Mouse (Mus musculus): ENCODE data around the gene Cd47.

Gene Cd47

DNA sequence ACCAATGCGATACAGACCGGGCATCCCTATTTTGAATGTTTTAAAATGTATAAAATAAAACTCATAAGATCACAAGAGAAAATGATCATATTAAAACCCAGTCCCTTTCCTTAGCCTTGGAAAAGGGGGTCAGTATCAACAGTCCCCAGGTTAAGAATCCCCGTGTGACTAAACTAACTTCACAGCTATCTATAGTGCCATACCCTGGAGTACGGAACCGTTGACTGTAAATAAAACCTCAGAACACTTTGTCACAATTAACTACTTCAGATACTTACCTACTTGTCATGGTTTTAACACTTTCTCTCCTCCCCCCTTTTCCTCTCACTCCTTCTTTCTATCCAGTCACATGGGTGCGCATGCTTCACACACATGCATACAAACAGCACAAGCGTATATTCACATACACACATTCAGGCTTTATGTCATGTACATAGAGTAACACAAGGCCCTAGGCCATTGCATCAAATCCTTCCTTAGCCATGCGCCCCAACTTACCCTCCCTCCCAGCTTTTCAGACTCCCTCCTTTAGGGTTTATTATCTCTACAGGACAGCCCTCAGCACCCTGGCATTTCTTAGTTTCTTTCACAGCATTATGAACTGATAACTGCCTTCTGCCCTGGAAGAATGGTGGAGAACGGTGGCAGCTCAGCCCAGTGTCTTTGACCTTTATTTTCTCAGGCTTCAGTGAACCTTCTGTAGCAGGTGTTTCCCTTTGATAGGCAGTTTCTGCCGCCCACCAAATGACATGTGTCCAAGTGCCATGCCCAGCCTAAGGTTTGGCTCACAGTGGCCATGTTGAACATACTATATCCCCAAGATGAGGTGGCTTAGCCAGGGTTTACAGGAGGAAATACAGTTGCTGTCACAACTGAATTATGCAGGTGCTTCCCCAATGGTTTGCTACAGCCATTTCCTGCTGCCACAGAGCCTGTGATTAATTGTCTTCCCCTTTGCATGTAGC lies at the start of gene Cd47:
Gene Cd47, plus strand, starts transcription at position 937 of the 965 bp plus-strand sequence.
- in situ Hi-C loops (cut with MboI; ENCODE audit: low sequenced_read_pairs): no loop called here

DNA sequence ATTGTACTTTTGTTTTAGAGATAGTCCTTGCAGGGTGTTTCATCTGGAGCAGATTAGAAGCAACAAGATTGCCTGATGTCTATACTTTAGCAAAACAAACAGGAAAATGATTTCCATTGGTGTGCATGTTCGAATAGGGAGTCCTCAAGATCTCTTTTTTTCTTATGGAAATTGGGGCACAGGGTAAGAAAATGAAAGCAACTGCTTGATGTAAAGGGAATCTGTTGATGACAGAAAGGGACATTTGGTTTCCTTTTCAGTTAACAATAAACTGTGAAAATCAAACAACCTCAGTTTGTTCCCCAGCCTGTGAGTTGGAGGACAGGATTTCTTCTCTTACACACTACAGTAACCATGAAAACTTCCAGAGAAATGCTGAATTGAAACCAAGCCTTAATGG lies 47.4 kb upstream of the Cd47 start:
- in situ Hi-C loops (cut with MboI; ENCODE audit: low sequenced_read_pairs): no loop called here

DNA sequence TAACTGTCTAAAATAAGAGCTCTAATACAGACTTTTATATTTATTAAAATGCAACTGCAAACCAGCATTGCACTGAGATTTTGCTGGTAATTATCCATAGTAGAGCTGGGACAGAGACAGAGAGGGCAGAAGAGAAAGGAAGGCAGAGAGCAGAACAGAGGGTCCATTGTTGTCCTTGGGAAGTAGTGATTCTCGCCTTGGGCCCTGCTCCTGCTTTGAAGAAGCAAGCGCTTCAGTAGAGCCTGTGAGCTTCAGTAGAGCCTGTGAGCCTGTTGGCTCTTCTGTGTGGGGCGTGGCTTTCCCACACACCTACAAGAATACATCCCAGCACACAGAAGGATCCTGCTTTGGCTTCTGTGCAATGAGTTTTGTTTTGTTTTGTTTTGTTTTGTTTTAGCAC lies 47.0 kb upstream of the Cd47 start:
- in situ Hi-C loops (cut with MboI; ENCODE audit: low sequenced_read_pairs): no loop called here

DNA sequence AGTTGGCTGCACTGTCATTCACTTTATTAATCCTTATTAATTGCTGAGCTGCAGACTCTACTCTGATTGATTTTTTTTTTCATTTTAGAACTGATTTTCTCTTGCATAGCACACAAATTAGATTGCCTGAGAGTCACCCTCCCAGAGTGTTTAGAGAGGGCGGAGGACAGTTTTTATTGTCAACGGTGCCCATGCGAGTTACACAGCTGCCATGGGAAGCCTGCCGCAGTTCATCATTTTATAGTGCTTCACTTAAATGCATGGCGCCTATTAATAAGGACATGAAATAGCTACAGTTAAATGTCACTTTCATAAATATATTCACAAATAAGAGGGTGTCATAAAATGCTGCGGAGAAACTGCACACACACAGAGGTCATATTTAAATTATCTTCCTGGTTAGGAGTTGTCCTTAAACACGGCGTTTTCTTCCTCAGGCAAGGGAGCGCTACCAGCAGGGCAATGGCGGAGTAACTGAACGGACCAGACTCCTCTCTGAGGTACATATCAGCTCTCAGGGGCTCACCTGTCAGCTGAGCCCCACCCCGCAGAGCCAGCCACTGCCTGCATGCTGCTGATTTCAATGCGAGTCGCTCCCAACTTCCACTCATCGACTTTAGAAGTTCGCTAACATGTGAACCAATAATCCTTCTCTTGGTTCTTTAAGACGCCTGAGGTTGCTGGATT lies 39.7 kb upstream of the Cd47 start:
- in situ Hi-C loops (cut with MboI; ENCODE audit: low sequenced_read_pairs): loop anchor here (10.0 kb wide), 1 partner anchor 94 kb away; no protein-coding TSS in a partner anchor

DNA sequence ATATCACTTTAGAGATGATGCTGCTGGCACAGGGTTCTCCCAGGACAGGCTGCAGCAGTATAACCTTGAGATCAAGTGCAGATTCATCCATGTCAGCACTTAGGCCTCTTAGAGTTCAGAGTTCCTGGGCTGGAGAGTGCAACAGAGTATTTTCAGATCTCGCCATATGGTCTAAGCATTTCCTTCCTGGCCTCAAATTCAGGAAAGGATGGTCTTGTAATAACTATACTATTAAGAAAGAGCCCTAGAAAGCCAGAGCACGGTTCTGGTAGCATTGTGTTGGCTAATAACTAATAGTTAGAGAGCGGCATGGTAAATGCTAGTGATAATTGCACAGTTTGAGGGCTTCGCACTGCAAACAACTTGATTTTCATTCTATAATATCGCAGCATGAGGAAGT lies 38.4 kb upstream of the Cd47 start:
- in situ Hi-C loops (cut with MboI; ENCODE audit: low sequenced_read_pairs): loop anchor here (10.0 kb wide), 1 partner anchor 93 kb away; no protein-coding TSS in a partner anchor

DNA sequence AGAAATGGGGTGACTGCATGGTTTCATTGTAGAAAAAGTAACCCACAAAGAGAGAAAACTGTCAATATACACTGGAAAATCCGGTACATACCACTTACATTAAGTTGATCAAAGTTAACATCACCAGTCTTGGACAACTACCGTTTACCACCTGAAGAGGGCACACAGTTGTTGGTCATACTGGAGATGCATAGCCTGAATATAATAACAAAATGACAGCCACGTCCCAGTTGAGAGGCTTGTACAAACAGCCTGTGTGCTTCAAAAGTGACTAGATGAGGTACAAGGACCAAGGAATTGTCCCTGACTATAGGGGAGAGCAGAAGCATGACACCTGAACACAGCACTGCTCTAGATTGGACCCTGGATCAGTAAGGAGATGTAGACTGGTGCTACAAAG lies 34.0 kb upstream of the Cd47 start:
- in situ Hi-C loops (cut with MboI; ENCODE audit: low sequenced_read_pairs): loop anchor here (10.0 kb wide), 1 partner anchor 88 kb away; no protein-coding TSS in a partner anchor

DNA sequence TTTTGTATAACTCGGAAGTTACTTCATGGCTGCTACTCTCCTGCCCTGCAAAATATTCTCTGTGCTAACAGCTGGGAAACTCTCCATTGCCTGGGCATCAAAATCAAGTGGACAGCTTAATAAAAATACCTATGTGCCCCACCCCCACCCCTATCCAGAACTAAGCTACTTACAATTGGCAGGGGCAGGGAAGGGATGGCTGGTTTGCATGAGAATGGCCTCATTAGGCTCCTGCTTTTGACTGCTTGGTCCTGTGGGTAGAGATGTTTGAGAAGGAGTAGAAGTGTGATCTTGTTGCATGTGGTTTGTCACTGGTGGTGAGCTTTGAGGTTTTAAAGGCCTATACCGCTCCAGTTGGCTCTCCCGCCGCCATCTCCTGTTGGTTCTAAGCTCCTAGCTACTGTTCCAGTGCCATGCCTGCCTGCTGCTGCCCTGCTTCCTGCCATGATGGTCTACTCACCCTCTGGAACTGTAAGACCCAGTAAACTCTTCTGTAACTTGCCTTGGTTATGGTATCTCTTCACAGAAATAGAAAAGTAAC lies 31.8 kb upstream of the Cd47 start:
- in situ Hi-C loops (cut with MboI; ENCODE audit: low sequenced_read_pairs): loop anchor here (10.0 kb wide), 1 partner anchor 86 kb away; no protein-coding TSS in a partner anchor

DNA sequence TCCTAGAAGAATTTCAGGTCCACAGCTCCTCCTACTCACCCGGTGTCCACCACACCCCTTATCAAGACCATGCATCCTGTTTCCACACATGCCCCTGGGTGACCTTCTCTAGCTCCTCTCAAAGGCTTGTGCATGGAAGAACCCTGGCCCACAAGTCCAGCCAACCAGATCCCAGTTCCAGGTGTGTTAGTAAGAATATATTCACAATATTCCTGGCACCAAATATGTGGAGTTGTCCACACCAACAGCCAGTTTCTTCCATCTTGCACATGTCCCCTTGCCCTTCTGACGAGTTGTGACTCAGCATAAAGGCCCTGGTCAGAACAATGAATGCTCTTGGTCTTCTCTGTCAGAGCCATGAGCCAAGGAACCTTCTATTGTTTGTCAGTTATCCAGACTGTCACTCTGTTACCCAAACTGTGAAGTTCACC lies 30.5 kb upstream of the Cd47 start:
- in situ Hi-C loops (cut with MboI; ENCODE audit: low sequenced_read_pairs): loop anchor here (10.0 kb wide), 1 partner anchor 85 kb away; no protein-coding TSS in a partner anchor

DNA sequence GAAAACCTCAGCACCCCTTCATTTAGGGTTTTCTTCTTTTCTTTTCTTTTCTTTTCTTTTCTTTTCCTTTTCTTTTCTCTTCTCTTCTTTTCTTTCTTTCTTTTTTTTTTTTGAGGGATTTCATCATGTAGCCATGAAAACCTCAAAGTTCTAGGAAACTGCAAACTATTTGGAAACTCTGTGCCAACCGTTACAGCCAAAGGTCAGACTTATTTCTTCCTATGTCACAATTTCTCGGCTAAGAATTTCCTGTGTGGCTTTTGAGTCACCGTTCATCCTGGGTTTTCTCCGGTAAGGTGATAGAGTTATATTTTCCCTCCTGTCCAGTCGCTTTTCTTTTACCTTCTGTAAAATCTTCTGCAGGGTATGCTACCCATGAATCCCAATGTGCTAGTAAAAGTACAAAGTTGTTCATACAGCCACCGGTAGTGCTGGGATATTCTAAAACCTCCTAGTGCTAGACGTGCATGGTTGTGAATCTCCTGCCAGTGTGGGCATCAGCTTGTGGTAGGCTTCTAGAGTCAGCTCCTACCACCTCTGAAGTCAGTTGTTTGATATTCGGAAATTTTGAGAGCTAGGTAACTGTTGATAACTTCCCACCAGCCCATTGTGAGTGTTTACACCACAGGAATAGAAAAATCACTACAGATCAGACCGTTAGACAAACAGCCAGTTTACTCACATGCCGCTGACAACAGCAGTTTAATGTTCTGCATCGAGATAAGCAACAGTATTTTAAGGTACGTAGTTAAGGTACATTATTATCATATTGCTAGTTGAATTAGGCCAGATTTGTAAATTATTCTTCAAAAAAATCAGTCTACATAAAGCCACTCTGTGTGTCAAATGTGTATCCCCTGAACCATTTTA lies 29.8 kb upstream of the Cd47 start:
- in situ Hi-C loops (cut with MboI; ENCODE audit: low sequenced_read_pairs): no loop called here

DNA sequence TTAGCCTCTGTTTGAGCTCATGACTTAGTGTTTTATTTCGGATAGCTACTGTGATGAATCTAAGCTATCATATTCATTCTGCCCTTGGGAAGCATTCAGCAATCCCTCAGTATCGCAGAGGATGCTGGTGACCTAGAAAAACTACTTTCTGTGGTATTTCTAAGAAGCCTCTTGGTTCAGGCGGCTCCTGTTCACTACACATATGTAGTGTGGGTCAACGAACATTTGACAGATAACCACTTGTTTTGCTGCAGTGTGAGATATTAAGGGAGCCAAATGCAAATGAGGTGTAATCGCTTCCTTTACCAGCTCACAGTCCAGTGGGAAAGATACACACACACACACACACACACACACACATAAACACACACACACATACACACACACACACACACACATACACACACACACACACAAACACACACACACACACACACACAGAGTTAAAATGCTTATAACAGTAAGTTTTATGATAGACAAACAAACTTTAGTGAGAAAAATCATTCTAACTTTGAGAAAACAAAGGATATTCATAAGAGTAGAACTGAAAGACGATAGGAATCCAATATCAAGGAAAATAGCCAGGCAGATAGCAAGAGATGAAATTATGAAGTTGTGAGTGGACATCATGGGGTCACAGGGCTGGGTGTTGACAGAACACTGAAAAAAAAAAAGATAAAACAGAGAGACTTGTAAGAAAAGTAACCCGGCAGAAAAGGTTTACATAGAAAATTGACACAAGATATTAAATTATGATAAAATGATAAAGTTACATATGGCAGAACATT lies 28.5 kb upstream of the Cd47 start:
- in situ Hi-C loops (cut with MboI; ENCODE audit: low sequenced_read_pairs): no loop called here

DNA sequence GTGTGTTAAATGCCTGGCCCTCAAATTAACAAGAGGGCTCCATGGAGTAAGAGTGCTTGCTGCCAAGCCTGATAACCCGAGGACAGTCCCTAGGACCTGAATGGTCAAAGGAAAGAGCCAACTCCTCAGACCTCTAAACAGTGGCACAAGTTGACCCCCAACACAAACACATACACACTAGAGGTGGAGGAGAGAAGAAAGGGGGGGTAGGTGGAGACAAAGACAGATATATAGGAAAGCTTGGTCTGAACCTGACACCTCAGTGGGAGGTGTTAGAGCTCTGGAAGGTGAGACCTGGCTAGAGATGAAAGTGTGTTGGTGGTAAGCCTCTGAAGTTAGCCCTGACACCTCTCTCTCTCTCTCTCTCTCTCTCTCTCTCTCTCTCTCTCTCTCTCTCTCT lies 27.8 kb upstream of the Cd47 start:
- in situ Hi-C loops (cut with MboI; ENCODE audit: low sequenced_read_pairs): no loop called here

DNA sequence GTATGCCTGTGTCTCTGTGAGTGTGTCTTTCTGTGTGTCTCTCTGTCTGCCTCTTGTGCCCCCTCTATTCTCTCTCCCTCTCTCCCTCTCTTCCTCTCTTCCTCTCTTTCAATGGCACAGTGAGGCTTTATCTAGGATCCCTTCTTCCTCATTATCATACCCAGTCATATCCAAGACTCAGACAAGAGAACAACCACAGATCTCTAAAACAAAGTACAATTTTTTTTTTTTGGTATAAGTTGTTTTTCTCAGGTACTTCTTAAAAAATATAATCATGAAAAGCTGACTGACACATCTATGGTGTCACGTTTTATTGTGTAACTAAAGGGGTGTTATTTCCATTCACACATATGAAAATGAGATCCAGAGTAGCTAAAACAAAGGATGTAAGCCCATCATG lies 27.3 kb upstream of the Cd47 start:
- in situ Hi-C loops (cut with MboI; ENCODE audit: low sequenced_read_pairs): no loop called here

DNA sequence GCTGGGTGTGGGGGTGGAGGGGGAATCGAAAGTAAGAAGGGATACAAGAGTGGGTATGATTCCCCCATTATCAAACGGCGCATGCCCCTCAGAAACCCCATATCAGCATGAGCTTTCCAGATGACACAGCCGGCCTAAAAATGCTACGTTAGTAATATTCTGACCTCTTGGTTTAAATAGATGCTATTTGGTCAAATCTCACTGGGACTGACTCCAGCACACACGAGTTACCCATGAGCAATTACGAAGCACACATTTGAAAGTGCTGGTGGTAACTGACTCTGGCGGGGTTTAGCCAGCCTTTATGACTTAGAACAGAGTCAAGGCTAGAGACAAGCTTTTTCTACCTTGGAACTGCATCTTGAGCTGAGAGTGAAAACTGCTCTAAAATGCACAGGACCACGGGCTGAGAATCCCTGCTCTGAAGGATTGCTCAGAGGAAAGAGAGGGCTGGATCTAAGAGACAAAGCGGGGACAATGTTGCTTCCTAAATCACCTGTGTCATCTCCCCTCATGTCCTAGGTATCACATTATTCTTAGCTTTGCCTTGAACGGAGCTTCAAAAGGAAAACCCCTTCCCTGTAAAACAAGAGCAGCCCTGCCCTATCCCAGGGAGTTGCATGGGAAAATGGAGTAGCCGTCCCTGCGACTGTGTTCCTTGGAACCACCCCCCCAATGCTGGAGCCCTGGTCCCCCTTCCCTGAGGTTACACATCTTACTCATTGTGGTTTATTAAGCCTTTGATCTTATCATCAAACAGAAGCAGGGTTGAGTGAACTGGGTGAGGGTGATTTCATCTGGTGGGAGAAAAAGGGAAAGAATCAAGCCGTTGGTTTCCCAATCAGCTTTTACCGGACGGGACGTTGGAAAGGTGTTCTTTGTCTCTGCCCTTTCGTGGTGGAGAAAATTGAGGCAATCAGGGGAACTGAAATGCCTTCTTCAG lies 26.0 kb upstream of the Cd47 start:
- in situ Hi-C loops (cut with MboI; ENCODE audit: low sequenced_read_pairs): no loop called here

DNA sequence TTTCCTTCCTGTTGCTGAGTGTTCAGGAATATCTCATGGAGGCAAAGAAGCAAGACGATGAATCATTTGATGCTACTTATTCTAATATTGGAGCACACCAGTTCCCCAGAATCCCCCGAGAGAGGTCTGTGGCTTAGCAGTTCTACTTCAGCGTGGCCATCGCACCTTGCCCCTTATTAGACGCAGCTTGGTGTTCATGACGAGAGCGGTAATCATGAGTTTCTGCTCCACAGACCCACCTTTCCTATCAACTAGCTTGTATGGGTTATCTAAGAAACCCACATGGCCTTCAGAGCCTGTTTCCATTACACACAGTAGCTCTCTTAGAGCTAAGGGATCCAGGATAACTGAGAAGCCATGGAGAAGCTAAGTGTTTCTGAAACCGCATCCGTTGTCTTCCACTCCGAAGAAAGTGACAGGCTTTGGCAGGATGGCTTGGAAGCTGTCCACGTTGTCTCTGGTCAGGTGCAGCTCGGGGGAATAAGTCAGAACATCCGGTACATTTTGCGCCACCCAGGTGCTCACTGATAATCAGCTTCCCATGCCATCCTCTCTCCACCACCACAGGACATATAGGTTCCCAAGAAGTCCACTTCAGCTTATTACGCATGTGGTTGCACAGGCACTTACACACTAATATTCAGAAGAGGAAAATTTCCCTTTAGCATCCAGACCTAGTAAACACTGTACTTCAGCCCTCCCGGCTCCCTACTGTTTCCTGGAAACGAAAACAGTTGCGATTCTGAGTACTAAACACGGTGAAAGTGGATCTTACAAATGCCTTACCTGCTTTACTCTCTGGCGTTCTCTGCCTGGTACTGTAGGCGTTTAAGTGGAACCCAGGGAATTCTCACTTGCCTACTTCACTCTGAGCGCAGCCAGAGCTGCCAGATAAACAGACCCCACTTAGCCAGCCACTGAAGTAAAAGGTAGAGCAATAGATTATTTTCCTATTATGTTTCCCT lies 25.0 kb upstream of the Cd47 start:
- in situ Hi-C loops (cut with MboI; ENCODE audit: low sequenced_read_pairs): no loop called here

DNA sequence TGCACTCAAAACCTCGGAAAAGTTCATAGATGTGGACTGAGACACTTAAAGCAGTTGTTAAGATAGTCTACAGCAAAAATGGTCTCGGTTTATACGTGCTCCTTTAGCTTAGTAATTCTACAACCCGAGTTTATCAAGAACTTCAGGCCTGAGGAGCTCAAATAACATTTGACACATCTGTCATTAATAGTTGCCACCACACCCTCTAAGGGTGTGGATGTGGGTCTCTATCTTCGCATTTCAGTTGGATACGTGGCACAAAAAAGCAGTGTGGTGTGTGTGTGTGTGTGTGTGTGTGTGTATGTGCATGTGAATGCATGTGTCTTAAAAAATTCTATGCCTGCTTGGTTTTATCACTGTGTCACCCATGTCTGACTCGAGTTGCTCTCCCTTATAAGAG lies 23.4 kb upstream of the Cd47 start:
- in situ Hi-C loops (cut with MboI; ENCODE audit: low sequenced_read_pairs): no loop called here

DNA sequence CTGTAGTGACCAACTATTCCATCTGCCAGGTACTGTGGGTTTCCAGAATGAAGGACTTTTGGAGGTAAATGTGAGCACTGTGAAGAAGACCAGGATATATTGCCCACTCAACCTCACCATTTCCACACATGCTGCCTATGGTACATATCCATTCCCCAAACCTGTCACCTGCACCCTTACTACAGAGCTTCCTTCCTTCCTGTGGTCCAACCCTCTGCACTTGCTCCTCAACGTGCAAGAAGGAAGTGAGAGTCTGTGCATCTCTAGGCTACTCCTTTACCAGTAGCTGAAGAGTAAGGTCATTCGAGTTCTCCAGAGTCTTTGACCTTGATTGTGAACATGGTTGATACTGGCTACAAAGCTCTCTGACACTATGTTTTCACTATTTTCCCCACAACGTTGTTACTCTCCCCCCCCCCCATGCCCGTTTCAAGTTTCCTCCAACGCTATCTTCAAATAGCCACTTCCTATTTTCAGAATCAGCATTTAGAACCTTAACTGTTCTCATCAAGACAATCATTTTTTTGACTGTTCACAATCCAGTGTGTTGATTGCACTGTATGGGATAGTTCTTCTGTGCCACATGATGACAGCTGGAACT lies 18.7 kb upstream of the Cd47 start:
- in situ Hi-C loops (cut with MboI; ENCODE audit: low sequenced_read_pairs): no loop called here

DNA sequence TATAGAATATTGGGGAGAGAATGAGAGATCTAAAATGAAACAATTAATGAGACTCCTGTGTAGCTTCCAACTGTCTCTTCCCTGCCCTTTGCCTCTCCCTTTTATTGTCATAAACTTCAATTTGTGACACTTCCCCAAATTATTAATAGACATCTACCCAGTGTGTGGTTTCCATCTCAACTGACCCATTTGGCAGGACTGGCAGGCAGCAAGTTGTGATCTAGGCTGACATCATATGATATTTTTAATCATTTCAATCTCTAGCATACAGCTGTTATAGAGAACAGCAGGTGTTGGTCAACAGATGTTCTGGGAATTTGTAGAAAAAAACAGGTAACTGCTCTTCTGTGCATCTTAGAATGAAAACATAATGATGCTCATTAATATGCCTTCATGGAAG lies 17.0 kb upstream of the Cd47 start:
- in situ Hi-C loops (cut with MboI; ENCODE audit: low sequenced_read_pairs): no loop called here

All from CH12F3 (cell line).